Mouse (Mus musculus): ENCODE results near the gene Ulk4. TPM values are rescaled to one million over a fixed set of nuclear protein-coding genes. Genes with fewer than 3 reads are reported as not detected.

Gene Ulk4
- 101 and 106 TPM in 2 replicates for polyA plus RNA-seq (2014; fragmentation: Nextera tagmentation; extraction: Ambion mirVana)

DNA sequence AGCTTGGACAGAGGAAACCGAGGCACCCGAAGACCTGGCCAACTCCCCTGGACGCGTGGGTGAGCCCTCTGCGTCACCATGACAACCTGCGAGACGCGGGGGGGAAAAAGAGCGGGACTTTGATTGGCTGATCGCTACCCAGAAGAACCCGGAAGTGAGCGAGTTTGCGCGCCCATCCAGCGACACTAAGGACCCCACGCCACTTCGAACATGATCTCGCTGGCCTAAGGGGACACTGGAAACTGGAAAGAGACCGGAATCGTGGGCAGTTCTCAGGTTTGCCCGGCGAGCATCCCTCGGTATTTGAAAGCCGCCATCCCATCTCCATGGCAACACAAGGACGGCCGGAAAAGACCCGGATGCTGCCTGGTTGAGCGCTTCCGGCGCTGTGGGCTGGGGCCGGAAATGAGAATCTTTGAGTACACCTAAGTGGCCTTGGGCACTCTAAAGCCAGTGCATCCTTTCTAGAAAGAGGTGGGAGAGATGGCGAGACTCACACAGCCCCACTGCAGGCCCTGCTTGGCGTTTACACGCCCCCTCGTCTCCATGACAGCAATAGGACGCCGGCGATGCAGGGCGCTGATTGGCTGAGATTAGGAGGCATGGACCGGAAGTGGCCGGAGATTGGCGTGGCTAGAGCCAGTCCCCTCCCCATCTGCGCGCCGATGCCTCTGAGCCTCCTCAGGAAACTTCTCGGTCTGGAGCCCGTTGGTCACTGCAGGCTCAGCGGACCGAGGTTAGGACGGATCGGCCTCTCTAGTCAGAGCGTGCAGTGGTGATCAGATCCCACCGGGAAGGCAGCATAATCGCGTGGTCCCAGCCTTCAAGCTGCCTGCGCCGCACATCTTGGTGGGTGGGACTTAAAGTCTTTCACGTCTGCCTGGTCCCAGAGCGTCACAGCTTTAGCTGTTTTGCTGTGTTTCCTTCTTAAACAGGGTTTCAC lies at the start of gene Ulk4:
Ulk4 (minus strand) TSS at position 80 of the 943 bp plus-strand sequence.
- no peaks in the 10 kb centered on the region for H3K9me3 ChIP-seq (replicated peaks; ENCODE audit: control insufficient read depth, low read length)
- no peaks in the 10 kb centered on the region for H3K27me3 ChIP-seq (ENCODE audit: control insufficient read depth, insufficient read depth, low read length)
- under 1% methylated on average over 59 of the region's 59 CpGs for WGBS (ENCODE audit: insufficient replicate concordance)
- peak; percentile 95 for ATAC-seq (replicated peaks; ENCODE audit: insufficient number of reproducible peaks, low FRiP score, low TSS enrichment)
- H3K36me3 ChIP-seq (ENCODE audit: control insufficient read depth, insufficient read depth, low read length): no peaks in the 10 kb centered on the region
- H3K4me2 ChIP-seq: peak within 1 kb of the TSS; percentile 91
- H3K9ac ChIP-seq (ENCODE audit: low read depth, low read length): peak within 1 kb of the TSS; percentile 83
- 0 out of 2 replicates have a peak, but pooled peaks cover 3% of the 10 kb centered on the region for H3K4me1 ChIP-seq (ENCODE audit: control insufficient read depth, insufficient read depth, low read length)
- H3K4me3 ChIP-seq (ENCODE audit: low read depth, low read length): peak within 1 kb of the TSS; percentile 77
- H3K27ac ChIP-seq (ENCODE audit: low read depth, low read length): peak within 1 kb of the TSS; percentile 75

DNA sequence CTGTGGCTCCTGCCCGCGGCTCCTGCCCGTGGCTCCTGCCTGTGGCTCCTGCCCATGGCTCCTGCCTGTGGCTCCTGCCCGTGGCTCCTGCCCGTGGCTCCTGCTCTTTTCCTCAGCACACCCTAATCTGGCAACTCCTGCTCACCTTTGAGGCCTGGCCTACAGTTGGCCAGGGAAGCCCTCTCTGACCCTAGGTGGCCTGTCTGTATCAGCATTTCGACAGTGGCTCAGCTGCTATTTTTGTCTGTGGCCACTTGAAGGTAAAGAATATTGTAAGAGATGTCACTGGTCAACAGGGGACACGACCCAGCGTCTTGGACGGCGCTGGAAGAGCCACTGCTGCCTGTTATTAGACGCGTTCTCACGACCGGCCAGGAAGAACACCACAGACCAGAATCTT lies 45.0 kb upstream of the Ulk4 start:
- Histone ChIP-seq H3K9ac (ENCODE audit: low read depth, low read length) (no peak overlapping the region), H3K27ac (ENCODE audit: low read depth, low read length) (0 out of 2 replicates have a peak overlapping the region, but pooled peaks have one; percentile 59), H3K4me3 (ENCODE audit: low read depth, low read length) (no peak overlapping the region), H3K4me1 (ENCODE audit: control insufficient read depth, insufficient read depth, low read length) (peaks cover 6% of the 10 kb centered on the region), H3K9me3 (replicated peaks; ENCODE audit: control insufficient read depth, low read length) (no peaks in the 10 kb centered on the region), H3K27me3 (ENCODE audit: control insufficient read depth, insufficient read depth, low read length) (no peaks in the 10 kb centered on the region), H3K4me2 (no peak overlapping the region), H3K36me3 (ENCODE audit: control insufficient read depth, insufficient read depth, low read length) (peaks cover 3% of the 10 kb centered on the region; the same call in 1 of the 2 replicates)
- WGBS (ENCODE audit: insufficient replicate concordance): 75% methylated on average over 14 of the region's 14 CpGs
- no peak for ATAC-seq (replicated peaks; ENCODE audit: insufficient number of reproducible peaks, low FRiP score, low TSS enrichment)

DNA sequence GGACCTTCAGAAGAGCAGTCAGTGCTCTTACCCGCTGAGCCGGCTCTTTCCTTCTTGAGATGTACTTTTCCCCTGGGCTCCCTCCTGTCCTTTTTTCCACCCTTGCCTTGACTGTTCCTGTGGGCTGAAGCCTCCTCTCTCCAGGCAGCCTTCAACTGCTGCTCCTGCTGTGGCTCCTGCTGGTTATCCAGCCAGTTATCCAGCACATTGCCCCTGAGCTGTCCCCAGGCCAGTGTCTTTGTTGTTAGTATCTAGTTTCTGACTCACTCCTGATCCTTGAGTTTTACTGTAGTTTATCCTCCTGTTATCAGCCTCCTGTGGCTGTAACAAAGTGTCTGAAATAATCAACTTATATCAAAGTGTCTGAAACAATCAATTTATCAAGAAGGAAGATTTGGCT lies 44.1 kb upstream of the Ulk4 start:
- Histone ChIP-seq H3K4me2 (no peak overlapping the region), H3K9me3 (replicated peaks; ENCODE audit: control insufficient read depth, low read length) (no peaks in the 10 kb centered on the region), H3K4me1 (ENCODE audit: control insufficient read depth, insufficient read depth, low read length) (peaks cover 16% of the 10 kb centered on the region), H3K27me3 (ENCODE audit: control insufficient read depth, insufficient read depth, low read length) (no peaks in the 10 kb centered on the region), H3K36me3 (ENCODE audit: control insufficient read depth, insufficient read depth, low read length) (peaks cover 3% of the 10 kb centered on the region; the same call in 1 of the 2 replicates), H3K27ac (ENCODE audit: low read depth, low read length) (no peak overlapping the region), H3K9ac (ENCODE audit: low read depth, low read length) (no peak overlapping the region), H3K4me3 (ENCODE audit: low read depth, low read length) (no peak overlapping the region)
- no peak for ATAC-seq (replicated peaks; ENCODE audit: insufficient number of reproducible peaks, low FRiP score, low TSS enrichment)
- WGBS (ENCODE audit: insufficient replicate concordance): 77% methylated on average over 2 of the region's 2 CpGs

DNA sequence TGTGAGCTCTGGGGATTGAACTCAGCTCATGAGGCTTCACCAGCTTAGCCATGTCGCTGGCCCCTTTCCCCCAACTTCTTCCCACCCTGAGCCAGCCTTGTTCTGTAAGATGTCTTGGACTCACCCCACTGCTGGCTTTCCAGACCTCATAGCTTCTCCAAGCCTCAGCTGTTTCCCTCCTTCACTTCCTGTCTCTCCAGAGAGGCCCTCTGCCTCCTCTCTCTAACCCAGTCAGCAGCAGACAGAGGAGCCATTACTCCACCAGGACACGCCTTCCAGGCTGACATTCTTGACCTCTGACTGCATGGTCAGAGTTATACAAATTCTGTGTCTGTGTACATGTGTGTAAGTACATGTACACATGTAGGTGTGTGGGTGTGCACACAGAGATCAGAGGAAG lies 43.4 kb upstream of the Ulk4 start:
- peaks cover 22% of the 10 kb centered on the region for H3K4me1 ChIP-seq (ENCODE audit: control insufficient read depth, insufficient read depth, low read length)

DNA sequence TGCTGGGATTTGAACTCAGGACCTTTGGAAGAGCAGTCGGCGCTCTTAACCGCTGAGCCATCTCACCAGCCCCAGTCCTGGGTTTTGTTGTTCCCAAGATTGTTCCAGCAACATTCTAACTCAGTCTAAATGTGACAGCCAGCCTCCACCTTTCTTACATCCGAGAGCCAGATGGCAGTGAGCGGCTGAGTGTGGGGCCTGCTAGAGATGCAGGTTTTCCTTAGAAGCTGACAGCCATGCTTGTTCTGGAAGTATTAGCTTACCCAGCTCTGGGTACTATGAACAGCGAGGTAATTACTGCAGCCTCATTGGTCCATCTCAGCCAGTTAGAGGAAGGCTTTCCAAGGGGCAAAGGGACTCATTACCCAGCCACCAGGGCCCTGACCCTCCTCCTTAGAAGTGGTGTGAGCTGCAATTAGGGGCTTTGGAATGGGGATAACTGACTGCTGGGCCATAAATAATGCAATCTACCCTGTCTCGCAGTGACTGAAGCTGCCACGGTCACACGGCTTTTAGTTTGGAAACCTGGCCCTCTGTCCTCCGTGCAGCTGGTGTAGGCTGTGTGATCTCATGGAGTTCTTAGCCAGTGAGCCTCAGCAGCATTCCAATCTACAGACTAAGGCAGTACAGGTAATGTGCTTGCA lies 42.4 kb upstream of the Ulk4 start:
- H3K27ac ChIP-seq (ENCODE audit: low read depth, low read length): no peak overlapping the region

More for the DNA sequence above, 43.4 kb upstream of the Ulk4 start:
- Histone ChIP-seq H3K9me3 (replicated peaks; ENCODE audit: control insufficient read depth, low read length) (no peaks in the 10 kb centered on the region), H3K36me3 (ENCODE audit: control insufficient read depth, insufficient read depth, low read length) (peaks cover 3% of the 10 kb centered on the region; the same call in 1 of the 2 replicates), H3K4me2 (no peak overlapping the region), H3K27ac (ENCODE audit: low read depth, low read length) (no peak overlapping the region), H3K27me3 (ENCODE audit: control insufficient read depth, insufficient read depth, low read length) (no peaks in the 10 kb centered on the region), H3K9ac (ENCODE audit: low read depth, low read length) (no peak overlapping the region), H3K4me3 (ENCODE audit: low read depth, low read length) (no peak overlapping the region)
- no peak for ATAC-seq (replicated peaks; ENCODE audit: insufficient number of reproducible peaks, low FRiP score, low TSS enrichment)
- 70% methylated on average over 2 of the region's 2 CpGs for WGBS (ENCODE audit: insufficient replicate concordance)

DNA sequence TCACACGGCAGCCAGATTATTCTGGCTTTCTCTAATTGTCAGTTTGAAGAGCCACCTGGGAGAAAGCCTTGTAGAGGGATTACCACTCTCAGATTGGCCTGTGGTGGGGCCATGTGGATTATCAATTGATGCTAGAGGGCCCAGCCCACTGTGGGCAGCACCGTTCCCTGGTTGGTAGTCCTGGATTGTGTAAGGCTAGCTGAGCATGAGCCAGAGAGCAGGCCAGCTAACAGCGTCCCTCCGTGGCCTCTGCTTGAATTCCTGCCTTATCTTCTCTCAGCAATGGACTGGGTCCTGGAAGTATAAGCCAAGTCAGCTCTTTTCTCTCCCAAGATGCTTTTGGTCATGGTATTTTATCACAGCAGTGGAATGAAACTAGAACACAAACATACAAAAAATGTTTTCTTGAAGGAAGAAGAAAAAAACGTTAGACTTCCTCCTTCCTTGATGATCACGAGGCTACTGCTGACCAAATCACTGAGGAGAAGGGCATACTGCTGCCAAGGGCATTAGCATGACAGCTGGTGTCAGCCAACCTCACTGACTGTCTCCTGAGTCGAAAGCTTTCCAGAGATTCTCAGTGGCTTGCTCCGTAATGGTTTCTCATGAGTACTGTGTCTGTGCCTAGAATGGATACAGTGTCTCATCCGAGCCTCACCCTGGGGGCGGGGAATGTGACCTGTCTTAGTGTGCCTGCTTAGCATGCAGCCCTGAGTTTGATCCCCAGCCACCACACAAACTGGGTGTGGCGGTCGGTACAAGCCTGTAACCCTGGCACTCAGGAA lies 39.8 kb upstream of the Ulk4 start:
- H3K4me3 ChIP-seq (ENCODE audit: low read depth, low read length): no peak overlapping the region
- H3K4me1 ChIP-seq (ENCODE audit: control insufficient read depth, insufficient read depth, low read length): peaks cover 55% of the 10 kb centered on the region
- H3K36me3 ChIP-seq (ENCODE audit: control insufficient read depth, insufficient read depth, low read length): no peaks in the 10 kb centered on the region
- H3K4me2 ChIP-seq: no peak overlapping the region
- 39% methylated on average over 12 of the region's 12 CpGs for WGBS (ENCODE audit: insufficient replicate concordance)
- 0 out of 2 replicates have a peak, but pooled peaks have one; percentile 14 for ATAC-seq (replicated peaks; ENCODE audit: insufficient number of reproducible peaks, low FRiP score, low TSS enrichment)
- peak overlapping the region; percentile 28; the same call in 1 of the 2 replicates for H3K9ac ChIP-seq (ENCODE audit: low read depth, low read length)
- H3K27ac ChIP-seq (ENCODE audit: low read depth, low read length): peak overlapping the region; percentile 88
- no peaks in the 10 kb centered on the region for H3K9me3 ChIP-seq (replicated peaks; ENCODE audit: control insufficient read depth, low read length)
- no peaks in the 10 kb centered on the region for H3K27me3 ChIP-seq (ENCODE audit: control insufficient read depth, insufficient read depth, low read length)

More for the DNA sequence above, 42.4 kb upstream of the Ulk4 start:
- no peaks in the 10 kb centered on the region for H3K9me3 ChIP-seq (replicated peaks; ENCODE audit: control insufficient read depth, low read length)
- no peaks in the 10 kb centered on the region for H3K27me3 ChIP-seq (ENCODE audit: control insufficient read depth, insufficient read depth, low read length)
- ATAC-seq (replicated peaks; ENCODE audit: insufficient number of reproducible peaks, low FRiP score, low TSS enrichment): no peak
- H3K36me3 ChIP-seq (ENCODE audit: control insufficient read depth, insufficient read depth, low read length): peaks cover 3% of the 10 kb centered on the region; the same call in 1 of the 2 replicates
- H3K4me2 ChIP-seq: no peak overlapping the region
- H3K4me1 ChIP-seq (ENCODE audit: control insufficient read depth, insufficient read depth, low read length): peaks cover 32% of the 10 kb centered on the region
- no peak overlapping the region for H3K4me3 ChIP-seq (ENCODE audit: low read depth, low read length)
- 85% methylated on average over 10 of the region's 10 CpGs for WGBS (ENCODE audit: insufficient replicate concordance)
- H3K9ac ChIP-seq (ENCODE audit: low read depth, low read length): no peak overlapping the region

DNA sequence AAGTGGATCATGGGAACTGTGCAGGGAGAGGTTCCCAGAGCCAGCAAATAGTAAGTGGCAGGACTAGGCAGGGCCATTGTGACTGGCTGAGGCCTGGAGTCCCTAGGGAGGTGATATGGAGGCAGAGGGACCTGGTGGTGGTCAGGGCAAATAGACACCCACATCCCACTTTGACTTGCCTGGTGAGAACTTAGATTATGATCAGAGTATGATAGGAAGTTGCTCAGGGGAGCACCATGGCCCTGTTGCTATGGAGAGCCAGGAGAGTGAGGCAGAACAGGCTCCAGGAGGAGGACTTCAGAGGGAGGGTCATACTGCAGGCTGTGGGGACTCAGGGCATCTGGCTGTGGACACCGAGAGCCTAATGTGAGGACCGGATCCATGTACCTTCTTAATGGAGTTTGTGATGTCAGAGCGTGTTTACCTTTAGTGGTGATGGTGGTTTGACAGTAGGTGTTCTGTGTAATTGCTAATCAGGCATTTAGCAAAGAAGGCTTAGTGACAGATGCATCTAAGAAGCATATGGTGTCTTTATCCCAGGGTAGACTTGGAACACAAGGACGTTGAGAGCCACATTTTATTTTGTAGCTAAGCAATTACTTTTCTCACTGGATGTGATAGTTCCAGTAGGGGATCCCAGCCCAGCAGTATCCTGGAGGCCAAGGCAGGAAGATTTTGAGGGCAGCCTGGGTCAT lies 39.1 kb upstream of the Ulk4 start:
- ATAC-seq (replicated peaks; ENCODE audit: insufficient number of reproducible peaks, low FRiP score, low TSS enrichment): no peak
- no peaks in the 10 kb centered on the region for H3K36me3 ChIP-seq (ENCODE audit: control insufficient read depth, insufficient read depth, low read length)
- no peaks in the 10 kb centered on the region for H3K27me3 ChIP-seq (ENCODE audit: control insufficient read depth, insufficient read depth, low read length)
- H3K27ac ChIP-seq (ENCODE audit: low read depth, low read length): peak overlapping the region; percentile 88
- H3K9ac ChIP-seq (ENCODE audit: low read depth, low read length): no peak overlapping the region
- peaks cover 56% of the 10 kb centered on the region for H3K4me1 ChIP-seq (ENCODE audit: control insufficient read depth, insufficient read depth, low read length)
- H3K9me3 ChIP-seq (replicated peaks; ENCODE audit: control insufficient read depth, low read length): no peaks in the 10 kb centered on the region
- WGBS (ENCODE audit: insufficient replicate concordance): 72% methylated on average over 4 of the region's 4 CpGs
- H3K4me3 ChIP-seq (ENCODE audit: low read depth, low read length): no peak overlapping the region
- no peak overlapping the region for H3K4me2 ChIP-seq

Measured in heart, embryonic 11.5 days (tissue).